Mouse (Mus musculus): ENCODE measurements around the gene Mfsd7a. TPM values are rescaled to one million over a fixed set of nuclear protein-coding genes. Genes with fewer than 3 reads are reported as not detected.
A peak's percentile ranks its signal among the peaks of the same experiment; 100 is the strongest.
"Not testable (repeated sequence)": the region's sequence is repeated elsewhere in the genome, so short reads cannot be mapped to it uniquely, and the experiment has no call there.

Mfsd7a gene
- under 1 TPM; 0.20 to 0.32 TPM for total RNA-seq (2021)

DNA sequence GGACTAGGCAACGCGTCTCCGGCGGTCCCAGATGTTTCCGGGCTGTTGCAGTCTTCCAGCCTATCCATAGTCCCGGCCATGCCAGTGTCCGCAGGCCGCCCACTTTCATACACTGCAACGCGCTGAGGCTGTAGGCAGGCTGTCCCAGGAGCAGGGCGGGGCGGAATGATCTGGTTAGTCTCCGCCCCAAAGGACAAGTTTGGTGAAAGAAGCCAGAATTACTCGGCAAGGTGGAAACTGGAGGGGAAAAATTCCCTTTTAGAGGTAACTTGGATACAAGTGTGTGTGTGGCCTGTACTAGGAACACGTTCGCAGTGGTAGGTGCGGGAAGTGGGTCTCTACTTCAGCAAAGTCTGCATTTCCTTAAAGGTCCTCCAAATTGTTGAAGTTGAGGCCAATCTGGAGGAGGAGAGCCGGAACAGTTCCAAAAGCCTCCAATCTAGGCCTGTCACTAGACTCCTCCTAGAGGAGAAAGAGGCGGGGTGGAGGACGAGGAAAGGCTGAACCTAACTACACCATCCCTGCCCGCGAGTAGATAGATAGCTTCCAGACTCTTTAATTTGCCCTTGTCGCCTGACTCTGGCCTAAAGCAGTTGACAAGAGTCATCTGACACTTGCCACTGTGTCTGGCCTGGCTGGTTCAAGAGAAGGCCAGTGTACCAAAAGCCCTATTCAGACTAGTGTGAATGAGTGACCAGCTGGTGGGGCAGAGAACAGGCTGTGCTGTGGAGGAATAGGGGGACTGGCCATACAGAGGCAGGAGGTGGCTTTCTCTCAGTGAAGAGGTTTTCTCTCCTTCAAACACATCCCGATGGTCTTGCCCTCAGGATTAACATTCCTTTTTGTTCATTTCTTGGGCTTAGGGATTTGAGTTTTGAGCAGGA lies at the start of gene Mfsd7a:
Mfsd7a (minus strand) TSS at position 107 of the 884 bp plus-strand sequence.
- DNase-seq: peak; percentile 24
- intact Hi-C loops (cut with DNase I): no loop called here

DNA sequence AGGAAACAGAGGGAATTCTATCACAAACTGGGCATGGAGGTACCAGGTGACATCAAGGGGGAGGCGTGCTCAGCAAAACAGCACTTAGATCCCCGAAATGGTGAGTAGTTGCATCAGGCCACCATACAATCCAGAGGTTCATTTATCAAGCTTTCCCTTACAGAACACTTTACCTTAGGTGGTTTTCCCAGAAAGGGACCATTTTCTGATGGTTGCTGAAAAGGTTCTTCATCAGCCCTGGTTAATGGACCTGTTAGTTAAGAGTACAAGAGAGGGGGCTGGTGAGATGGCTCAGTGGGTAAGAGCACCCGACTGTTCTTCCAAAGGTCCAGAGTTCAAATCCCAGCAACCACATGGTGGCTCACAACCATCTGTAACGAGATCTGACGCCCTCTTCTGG lies 37.5 kb upstream of the Mfsd7a start:
- DNase-seq: not testable (repeated sequence)

GRCm38 (mm10) chr5:108485239-108485638 lies 36.5 kb upstream of the Mfsd7a start:
- intact Hi-C loops (cut with DNase I): no loop called here
- peak; percentile 29 for DNase-seq

More for the DNA sequence above, 37.5 kb upstream of the Mfsd7a start:
- intact Hi-C loops (cut with DNase I): not testable (repeated sequence)

DNA sequence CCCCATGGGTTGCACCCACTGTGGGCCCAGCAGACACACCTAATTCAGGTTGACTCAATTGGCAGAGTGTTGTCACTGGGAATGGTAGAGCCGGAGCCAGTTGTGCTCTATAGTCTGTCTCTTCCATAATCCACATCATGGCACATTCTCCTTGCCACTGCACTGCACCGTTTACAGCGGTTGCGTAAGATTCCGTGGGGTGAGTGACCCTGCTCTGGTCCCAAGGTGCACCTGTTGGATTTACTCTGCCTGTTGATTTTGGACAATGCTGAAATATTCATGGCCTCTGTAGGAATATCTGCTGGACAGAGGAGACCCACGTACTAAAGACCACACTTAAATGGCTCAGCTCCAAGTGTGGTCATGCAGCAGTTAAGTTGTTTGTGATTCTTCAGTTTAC lies 34.3 kb upstream of the Mfsd7a start:
- DNase-seq: no peak
- intact Hi-C loops (cut with DNase I): no loop called here

GRCm38 (mm10) chr5:108475977-108476376 lies 27.3 kb upstream of the Mfsd7a start:
- no peak for DNase-seq
- intact Hi-C loops (cut with DNase I): no loop called here

- intact Hi-C loops (cut with DNase I): no loop called here
- no peak for DNase-seq
These were observed 25.0 kb upstream of the Mfsd7a start for GRCm38 (mm10) chr5:108473737-108474136.

- no peak for DNase-seq
- intact Hi-C loops (cut with DNase I): no loop called here
These were observed 20.9 kb upstream of the Mfsd7a start for GRCm38 (mm10) chr5:108469617-108470016.

DNA sequence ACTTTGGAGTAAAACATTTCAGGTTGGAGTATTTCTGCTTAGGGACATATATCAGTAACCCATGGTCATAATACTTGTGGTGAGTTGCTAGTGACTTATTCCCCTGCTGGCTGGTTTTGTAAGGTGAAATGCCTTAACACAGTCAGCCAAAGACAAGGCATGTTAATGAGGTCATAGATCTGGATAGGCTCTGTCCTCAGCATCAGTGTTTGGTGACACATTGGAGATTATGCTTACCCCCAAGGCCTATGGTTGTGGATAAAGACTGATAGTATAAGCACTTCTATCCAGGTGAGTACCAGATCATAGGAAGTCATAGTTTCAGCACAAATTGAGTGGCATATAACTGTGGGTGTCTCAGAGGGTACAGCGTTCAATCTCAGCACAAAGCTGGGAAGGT lies 18.0 kb upstream of the Mfsd7a start:
- no peak for DNase-seq
- intact Hi-C loops (cut with DNase I): no loop called here

DNA sequence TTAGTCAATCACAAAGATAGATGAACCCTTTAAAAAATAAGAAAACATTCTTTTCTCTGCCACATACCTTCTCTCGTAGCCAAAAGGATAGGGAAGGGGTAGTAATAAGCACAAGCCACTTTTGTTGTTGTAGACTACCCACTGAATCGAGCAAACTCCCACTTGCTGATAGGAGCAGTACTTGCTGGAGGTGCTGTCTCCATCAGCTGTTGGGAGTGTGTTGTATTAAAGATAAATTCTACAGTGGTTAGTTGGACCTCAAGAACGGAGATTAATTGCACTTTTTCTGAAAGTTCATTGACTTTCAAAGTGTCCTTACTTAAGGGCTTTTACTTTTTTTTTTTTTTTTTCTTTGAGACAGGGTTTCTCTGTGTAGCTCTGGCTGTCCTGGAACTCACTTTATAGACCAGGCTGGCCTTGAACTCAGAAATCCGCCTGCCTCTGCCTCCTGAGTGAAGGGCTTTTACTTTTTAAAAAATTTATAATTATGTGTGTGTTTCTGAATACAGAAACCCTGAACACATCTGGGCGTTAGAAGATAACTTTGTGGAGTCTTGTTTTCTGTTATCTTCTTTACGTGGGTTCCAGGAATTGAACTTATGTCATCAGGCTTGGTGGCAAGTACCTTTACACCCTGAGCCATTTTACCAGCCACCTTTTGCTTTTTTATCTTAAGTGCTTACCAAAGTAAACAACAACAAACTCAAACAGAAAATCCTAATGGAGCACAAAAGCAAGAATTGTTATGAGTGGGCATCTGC lies 16.6 kb upstream of the Mfsd7a start:
- no peak for DNase-seq
- intact Hi-C loops (cut with DNase I): no loop called here

DNA sequence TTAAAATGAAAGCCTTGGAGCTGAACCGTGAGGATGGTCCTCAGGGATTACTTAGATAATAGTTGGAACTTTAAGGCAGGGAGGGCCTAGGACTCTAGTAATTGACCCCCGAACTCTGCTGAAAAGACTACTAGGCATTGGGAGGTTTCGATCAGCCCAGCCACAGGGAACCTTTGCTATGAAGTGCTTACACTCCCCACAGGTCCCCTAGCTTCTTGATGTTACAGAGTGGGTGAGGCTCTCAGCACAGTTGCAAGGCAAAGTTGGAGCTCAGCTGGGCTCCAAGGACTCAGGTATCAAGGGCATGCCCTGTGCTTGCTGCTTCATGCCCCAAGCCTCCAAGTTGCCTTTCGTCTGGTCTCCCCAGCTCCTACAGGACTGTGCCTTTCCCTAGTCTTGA lies 13.8 kb upstream of the Mfsd7a start:
- intact Hi-C loops (cut with DNase I): no loop called here
- DNase-seq: no peak

GRCm38 (mm10) chr5:108461082-108462065 lies 12.7 kb upstream of the Mfsd7a start, which contains the start of gene Pcgf3:
TSS of gene Pcgf3 (plus strand) at chr5:108461232.
- intact Hi-C loops (cut with DNase I): no loop called here
- DNase-seq: peak; percentile 98

DNA sequence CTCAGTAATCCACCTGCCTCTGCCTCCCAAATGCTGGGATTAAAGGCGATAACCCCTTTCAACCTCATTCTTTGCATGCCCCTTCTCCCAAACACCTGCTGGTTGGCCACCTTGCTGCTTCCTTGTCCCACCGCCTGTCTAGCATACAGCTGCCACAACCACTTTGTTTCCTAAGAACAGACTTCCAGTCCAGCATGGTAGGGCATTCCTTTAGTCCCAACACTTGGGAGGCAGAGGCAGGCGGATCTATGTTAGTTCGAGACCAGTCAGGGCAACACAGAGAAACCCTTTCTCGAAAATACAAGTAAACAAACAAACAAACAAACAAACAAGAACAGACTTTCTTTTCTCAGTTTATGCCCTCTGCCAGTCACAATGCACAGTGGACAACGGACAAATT lies 11.8 kb upstream of the Mfsd7a start:
- DNase-seq: no peak
- intact Hi-C loops (cut with DNase I): no loop called here

- intact Hi-C loops (cut with DNase I): no loop called here
- DNase-seq: no peak
These were observed 10.0 kb upstream of the Mfsd7a start for GRCm38 (mm10) chr5:108458706-108459105.

DNA sequence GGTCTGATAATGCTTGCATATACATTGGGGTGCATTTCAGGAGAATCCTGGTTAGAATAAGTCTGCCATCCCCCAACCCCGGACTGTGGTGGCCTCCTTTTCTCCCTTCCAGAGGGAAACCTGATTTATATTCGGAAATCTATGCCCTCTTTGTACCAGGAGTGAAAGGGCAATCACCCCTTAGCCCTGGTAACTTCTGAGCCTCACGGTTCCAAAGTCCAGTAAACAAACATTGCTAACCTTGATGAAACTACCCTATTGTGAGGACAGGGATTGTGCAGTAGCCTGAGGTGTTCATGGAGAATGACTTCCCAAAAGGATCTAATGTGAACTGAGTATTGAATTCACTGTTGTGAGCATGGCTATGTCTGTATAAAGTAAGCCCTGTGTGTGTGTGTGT lies 5.4 kb upstream of the Mfsd7a start:
- intact Hi-C loops (cut with DNase I): no loop called here
- no peak for DNase-seq

GRCm38 (mm10) chr5:108452422-108452821 lies 3.7 kb upstream of the Mfsd7a start:
- DNase-seq: no peak
- intact Hi-C loops (cut with DNase I): no loop called here

DNA sequence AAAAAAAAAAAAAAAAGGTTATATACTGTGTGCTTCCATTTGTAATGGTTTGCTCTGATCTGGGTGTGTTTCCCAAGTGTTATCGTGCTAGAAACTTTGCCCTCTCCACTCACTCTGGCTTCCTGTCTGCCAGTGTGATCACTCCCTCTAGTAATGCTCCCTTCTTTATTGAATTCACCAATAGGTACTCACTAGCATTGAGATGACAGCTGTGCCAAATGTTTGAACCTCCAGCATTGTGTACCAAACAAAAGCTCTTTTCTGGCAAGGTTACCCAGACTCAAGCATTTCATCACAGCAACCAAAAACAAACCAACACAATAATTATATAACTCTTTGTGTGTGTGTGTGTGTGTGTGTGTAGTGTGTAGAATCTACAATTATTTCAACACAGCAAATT lies 2.9 kb upstream of the Mfsd7a start:
- DNase-seq: no peak
- intact Hi-C loops (cut with DNase I): no loop called here

DNA sequence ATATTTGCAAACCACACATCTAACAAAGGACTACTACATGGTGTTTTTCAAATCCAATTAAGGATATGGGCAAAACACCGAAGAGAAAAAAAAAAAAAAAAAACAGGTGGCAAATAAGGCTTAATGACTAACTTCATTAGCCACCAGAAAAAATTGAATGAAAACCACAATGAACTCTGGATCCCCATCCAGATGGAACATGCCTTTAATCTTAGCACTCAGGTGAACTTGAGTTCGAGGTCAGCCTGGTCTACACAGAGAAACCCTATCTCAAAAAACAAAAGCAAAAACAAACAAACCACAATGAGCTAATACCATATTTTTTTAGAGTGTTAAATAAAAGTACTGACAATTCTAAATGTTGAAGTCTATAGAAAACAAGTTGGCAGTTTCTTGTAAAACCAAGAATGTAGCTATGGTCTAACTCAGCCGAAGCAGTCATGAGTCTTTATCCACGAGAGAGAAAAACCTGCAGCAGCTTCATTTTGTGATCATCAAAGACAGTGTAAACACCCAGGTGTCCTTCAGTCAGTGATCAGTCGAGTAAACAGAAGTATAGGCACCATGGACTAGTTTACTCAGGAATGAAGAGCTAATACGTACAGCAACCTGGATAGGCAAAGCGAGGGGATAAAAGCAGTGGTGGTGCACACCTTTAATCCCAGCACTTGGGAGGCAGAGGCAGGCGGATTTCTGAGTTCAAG lies 2.3 kb upstream of the Mfsd7a start:
- intact Hi-C loops (cut with DNase I): no loop called here
- no peak for DNase-seq

GRCm38 (mm10) chr5:108447857-108448256 lies 834 bp downstream of the Mfsd7a start:
- DNase-seq: no peak
- intact Hi-C loops (cut with DNase I): no loop called here

GRCm38 (mm10) chr5:108446973-108447372 lies 1.7 kb downstream of the Mfsd7a start:
- intact Hi-C loops (cut with DNase I): no loop called here
- DNase-seq: no peak

DNA sequence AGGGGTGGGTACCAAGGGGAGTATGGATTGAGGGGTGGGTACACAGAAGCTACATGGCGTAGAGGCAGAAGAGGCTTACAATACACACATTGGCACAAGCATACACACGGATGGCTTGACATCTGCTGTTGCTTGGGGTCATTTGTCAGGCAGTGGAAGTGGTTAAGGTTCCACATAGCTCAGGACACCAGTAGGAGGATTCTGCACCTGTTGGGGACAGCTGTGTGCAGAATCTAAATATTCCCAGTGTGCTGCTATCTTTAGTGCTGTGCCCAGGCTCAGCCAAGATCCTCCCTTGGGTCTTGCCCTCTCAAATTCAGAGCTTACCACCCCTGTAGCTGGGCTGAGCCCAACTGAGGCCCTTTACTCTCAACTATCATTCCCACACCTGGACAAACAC lies 12.6 kb downstream of the Mfsd7a start:
- no peak for DNase-seq
- intact Hi-C loops (cut with DNase I): no loop called here

All from left cerebral cortex, postnatal 4 days (tissue).